ENCODE assay signal across 17 mouse cellular contexts in genomic region chr17:3345276-3345885, GRCm38 (mm10). TPM values are rescaled to one million over a fixed set of nuclear protein-coding genes. Genes with fewer than 3 reads are reported as not detected.
DNase-seq lines count a peak whose midpoint lies in the region; ATAC-seq lines count a peak whose summit lies in the region.
"Had no signal": no experiment of that assay in that cellular context is flagged by ENCODE, and none has a peak within 500 bp of the region (broad histone marks: within the 10 kb centered on the region; RNA-seq: fewer than 3 reads in every experiment).

No protein-coding gene starts in this region.

- H3K4me2 ChIP-seq in forebrain, embryonic 13.5 days = no peak overlapping the region
- no peak overlapping the region for H3K4me2 ChIP-seq in forebrain, embryonic 12.5 days
- no peak overlapping the region for H3K4me2 ChIP-seq in midbrain, embryonic 15.5 days
- no peak overlapping the region for H3K4me2 ChIP-seq in midbrain, embryonic 11.5 days
- no peak overlapping the region for H3K4me2 ChIP-seq in hindbrain, embryonic 15.5 days
- H3K4me2 ChIP-seq in neural tube, embryonic 15.5 days = no peak overlapping the region
- H3K4me2 ChIP-seq: heart, embryonic 12.5 days; liver, embryonic 12.5 days; lung, embryonic 15.5 days had no signal

- peak overlapping the region; percentile 3; the same call in 1 of the 2 replicates for H3K27ac ChIP-seq in forebrain, embryonic 13.5 days
- H3K27ac ChIP-seq in forebrain, embryonic 12.5 days = no peak overlapping the region
- peak overlapping the region; percentile 50; the same call in 1 of the 2 replicates for H3K27ac ChIP-seq in midbrain, embryonic 15.5 days
- no peak overlapping the region for H3K27ac ChIP-seq in midbrain, embryonic 11.5 days (ENCODE audit: low read depth, low read length)
- H3K27ac ChIP-seq in hindbrain, embryonic 15.5 days (replicated peaks) = 0 out of 2 replicates have a peak overlapping the region, but pooled peaks have one; percentile 21
- peak overlapping the region; percentile 66 for H3K27ac ChIP-seq in neural tube, embryonic 15.5 days (replicated peaks)
- H3K27ac ChIP-seq: liver, embryonic 12.5 days; lung, embryonic 15.5 days; stomach, postnatal 0 days had no signal

- H3K4me1 ChIP-seq in forebrain, embryonic 13.5 days = peaks cover 21% of the 10 kb centered on the region
- peaks cover 6% of the 10 kb centered on the region; the same call in 1 of the 2 replicates for H3K4me1 ChIP-seq in forebrain, embryonic 12.5 days
- peaks cover 12% of the 10 kb centered on the region for H3K4me1 ChIP-seq in midbrain, embryonic 15.5 days
- H3K4me1 ChIP-seq in midbrain, embryonic 11.5 days (ENCODE audit: control insufficient read depth, insufficient read depth, low read length) = no peaks in the 10 kb centered on the region
- H3K4me1 ChIP-seq in hindbrain, embryonic 15.5 days (replicated peaks) = peaks cover 11% of the 10 kb centered on the region; the same call in 1 of the 2 replicates
- H3K4me1 ChIP-seq in neural tube, embryonic 15.5 days = peaks cover 12% of the 10 kb centered on the region
- H3K4me1 ChIP-seq: liver, embryonic 12.5 days had no signal

- H3K27me3 ChIP-seq in forebrain, embryonic 13.5 days = no peaks in the 10 kb centered on the region
- H3K27me3 ChIP-seq in forebrain, embryonic 12.5 days = no peaks in the 10 kb centered on the region
- no peaks in the 10 kb centered on the region for H3K27me3 ChIP-seq in midbrain, embryonic 15.5 days (replicated peaks)
- no peaks in the 10 kb centered on the region for H3K27me3 ChIP-seq in midbrain, embryonic 11.5 days (ENCODE audit: control insufficient read depth, insufficient read depth, low read length)
- no peaks in the 10 kb centered on the region for H3K27me3 ChIP-seq in hindbrain, embryonic 15.5 days
- H3K27me3 ChIP-seq in neural tube, embryonic 15.5 days (replicated peaks) = no peaks in the 10 kb centered on the region
- H3K27me3 ChIP-seq: heart, embryonic 12.5 days; liver, embryonic 12.5 days; lung, embryonic 15.5 days had no signal

- H3K36me3 ChIP-seq in forebrain, embryonic 13.5 days (ENCODE audit: poor library complexity, severe bottlenecking) = no peaks in the 10 kb centered on the region
- no peaks in the 10 kb centered on the region for H3K36me3 ChIP-seq in forebrain, embryonic 12.5 days (replicated peaks)
- H3K36me3 ChIP-seq in midbrain, embryonic 15.5 days (replicated peaks) = no peaks in the 10 kb centered on the region
- H3K36me3 ChIP-seq in midbrain, embryonic 11.5 days (ENCODE audit: control insufficient read depth, insufficient read depth, low read length) = no peaks in the 10 kb centered on the region
- H3K36me3 ChIP-seq in hindbrain, embryonic 15.5 days = no peaks in the 10 kb centered on the region
- H3K36me3 ChIP-seq in neural tube, embryonic 15.5 days = no peaks in the 10 kb centered on the region
- H3K36me3 ChIP-seq: heart, embryonic 12.5 days; liver, embryonic 12.5 days; lung, embryonic 15.5 days had no signal

- no peak overlapping the region for H3K4me3 ChIP-seq in forebrain, embryonic 13.5 days
- no peak overlapping the region for H3K4me3 ChIP-seq in forebrain, embryonic 12.5 days (replicated peaks)
- H3K4me3 ChIP-seq in midbrain, embryonic 15.5 days = no peak overlapping the region
- H3K4me3 ChIP-seq in midbrain, embryonic 11.5 days (ENCODE audit: low read depth, low read length) = no peak overlapping the region
- no peak overlapping the region for H3K4me3 ChIP-seq in hindbrain, embryonic 15.5 days
- no peak overlapping the region for H3K4me3 ChIP-seq in neural tube, embryonic 15.5 days (replicated peaks)
- H3K4me3 ChIP-seq: heart, embryonic 12.5 days; liver, embryonic 12.5 days; lung, embryonic 15.5 days had no signal

- no peak overlapping the region for H3K9ac ChIP-seq in forebrain, embryonic 13.5 days
- H3K9ac ChIP-seq in forebrain, embryonic 12.5 days = no peak overlapping the region
- no peak overlapping the region for H3K9ac ChIP-seq in midbrain, embryonic 15.5 days
- H3K9ac ChIP-seq in midbrain, embryonic 11.5 days (ENCODE audit: low read length) = no peak overlapping the region
- no peak overlapping the region for H3K9ac ChIP-seq in hindbrain, embryonic 15.5 days
- H3K9ac ChIP-seq in neural tube, embryonic 15.5 days (replicated peaks) = no peak overlapping the region
- H3K9ac ChIP-seq: heart, embryonic 12.5 days; liver, embryonic 12.5 days; lung, embryonic 15.5 days had no signal

- whole genome bisulfite sequencing in forebrain, embryonic 13.5 days = 60% methylated on average over 12 of the region's 12 CpGs
- WGBS in forebrain, embryonic 12.5 days = 68% methylated on average over 12 of the region's 12 CpGs
- 58% methylated on average over 12 of the region's 12 CpGs for WGBS in midbrain, embryonic 15.5 days
- WGBS in midbrain, embryonic 11.5 days = 78% methylated on average over 12 of the region's 12 CpGs
- 59% methylated on average over 12 of the region's 12 CpGs for WGBS in hindbrain, embryonic 15.5 days
- 49% methylated on average over 12 of the region's 12 CpGs for WGBS in neural tube, embryonic 15.5 days

- ATAC-seq in forebrain, embryonic 13.5 days = no peak
- no peak for ATAC-seq in forebrain, embryonic 12.5 days (ENCODE audit: low FRiP score)
- ATAC-seq in midbrain, embryonic 15.5 days (replicated peaks) = no peak
- ATAC-seq in midbrain, embryonic 11.5 days (ENCODE audit: low FRiP score) = no peak
- ATAC-seq in hindbrain, embryonic 15.5 days (ENCODE audit: low FRiP score, low read depth) = peak; percentile 44; the same call in 1 of the 2 replicates
- peak; percentile 43 for ATAC-seq in neural tube, embryonic 15.5 days (ENCODE audit: low FRiP score)
- ATAC-seq in inflammation-experienced regulatory T-cells, adult 6 months = no peak
- ATAC-seq: liver, embryonic 12.5 days had no signal

- DNase-seq in midbrain, embryonic 11.5 days (ENCODE audit: low spot score, missing footprints) = no peak
- DNase-seq in adrenal gland, adult 8-10 months = no peak
- DNase-seq: adrenal gland, postnatal 25 days; cerebellum, postnatal 10 days; heart, postnatal 4 days; kidney, adult 9 months; thymus, postnatal 14 days had no signal

- H3K9me3 ChIP-seq in forebrain, embryonic 13.5 days (replicated peaks) = no peaks in the 10 kb centered on the region
- H3K9me3 ChIP-seq in forebrain, embryonic 12.5 days = no peaks in the 10 kb centered on the region
- H3K9me3 ChIP-seq in midbrain, embryonic 15.5 days = no peaks in the 10 kb centered on the region
- no peaks in the 10 kb centered on the region for H3K9me3 ChIP-seq in midbrain, embryonic 11.5 days (ENCODE audit: control insufficient read depth, low read length)
- H3K9me3 ChIP-seq in hindbrain, embryonic 15.5 days = no peaks in the 10 kb centered on the region
- no peaks in the 10 kb centered on the region for H3K9me3 ChIP-seq in neural tube, embryonic 15.5 days (replicated peaks)
- H3K9me3 ChIP-seq: heart, embryonic 12.5 days; liver, embryonic 12.5 days; lung, embryonic 15.5 days had no signal

RNA-seq across cellular contexts. Expression of gene Tiam2, which starts 19.0 kb away (rescaled TPM):
- 37.2 and 51.0 TPM in 2 replicates for polyA plus RNA-seq in forebrain, embryonic 13.5 days (2015; fragmentation: Nextera tagmentation; extraction: Ambion mirVana)
- polyA plus RNA-seq in forebrain, embryonic 12.5 days (2016; fragmentation: Nextera tagmentation; extraction: Ambion mirVana) = 14.5 and 15.4 TPM in 2 replicates
- 4.1 and 5.2 TPM in 2 replicates for polyA plus RNA-seq in midbrain, embryonic 15.5 days (2015; fragmentation: Nextera tagmentation; extraction: Ambion mirVana)
- 2.5 and 3.0 TPM in 2 replicates for polyA plus RNA-seq in midbrain, embryonic 11.5 days (2014; fragmentation: Nextera tagmentation; extraction: Ambion mirVana)
- polyA plus RNA-seq in hindbrain, embryonic 15.5 days (2015; fragmentation: Nextera tagmentation; extraction: Ambion mirVana) = 3.9 and 7.3 TPM in 2 replicates
- polyA plus RNA-seq in neural tube, embryonic 15.5 days (2015; fragmentation: Nextera tagmentation; extraction: Ambion mirVana) = 5.3 and 5.6 TPM in 2 replicates
- polyA plus RNA-seq in inflammation-experienced regulatory T-cells, adult 6 months (2017; shearing (Covaris generic)) = 1 to 10 TPM; 1.3 to 2.1 (median 1.6) TPM
- total RNA-seq in adrenal gland, adult 8-10 months (2022) = 10 to 100 TPM; 17.3 to 46.1 (median 32.0) TPM

Comparison
In these comparisons a context has a peak if more than half of its experiments do, and no peak if none do; other contexts are left out.
1. H3K27ac ChIP-seq: peak in forebrain, embryonic 13.5 days (single experiment), midbrain, embryonic 15.5 days (single experiment), hindbrain, embryonic 15.5 days (single experiment) and neural tube, embryonic 15.5 days (single experiment); none in forebrain, embryonic 12.5 days (single experiment) and midbrain, embryonic 11.5 days (single experiment).
2. ATAC-seq: peak in hindbrain, embryonic 15.5 days (single experiment) and neural tube, embryonic 15.5 days (single experiment); none in forebrain, embryonic 13.5 days (single experiment), forebrain, embryonic 12.5 days (single experiment), midbrain, embryonic 15.5 days (single experiment), midbrain, embryonic 11.5 days (single experiment) and inflammation-experienced regulatory T-cells, adult 6 months (single experiment).